Mouse (Mus musculus) heart, embryonic 10.5 days (tissue): Measurements from ENCODE around the gene Frmd4a. TPM values are rescaled to one million over a fixed set of nuclear protein-coding genes. Genes with fewer than 3 reads are reported as not detected.

Source experiments
- DNase-seq: peaks from one replicate; pipeline ENCODE4 v3.0.0-alpha.2; 2017; ENCODE audit warnings: low spot score
- H3K27ac ChIP-seq: fragments of 300-500 bp; sonication (generic); 2 replicates; pipeline ENCODE4 v1.5.1; 2016; ENCODE audit warnings: mild to moderate bottlenecking
- H3K27me3 ChIP-seq: fragments of 300-500 bp; sonication (generic); 2 replicates; pipeline ENCODE4 v1.6.1; 2016; ENCODE audit warnings: mild to moderate bottlenecking; ENCODE audit not compliant: poor library complexity, insufficient read depth, severe bottlenecking
- H3K36me3 ChIP-seq: fragments of 300-500 bp; sonication (generic); 2 replicates; pipeline ENCODE4 v1.6.1; 2016; ENCODE audit warnings: mild to moderate bottlenecking, moderate library complexity
- H3K4me1 ChIP-seq: fragments of 300-500 bp; sonication (generic); 2 replicates; pipeline ENCODE4 v1.6.1; 2016; ENCODE audit warnings: mild to moderate bottlenecking
- H3K4me3 ChIP-seq: fragments of 300-500 bp; sonication (generic); 2 replicates; pipeline ENCODE4 v1.5.1; 2016; ENCODE audit warnings: mild to moderate bottlenecking, moderate library complexity
- H3K9me3 ChIP-seq: fragments of 300-500 bp; sonication (generic); 2 replicates; pipeline ENCODE4 v1.6.1; 2016; ENCODE audit warnings: mild to moderate bottlenecking, moderate library complexity
- WGBS: fragments of 180-500 bp; shearing (Covaris S2); methylation state at CpG from one replicate; pipeline ENCODE4 v1.1.7; 2016; 5-methylcytosine and 5-hydroxymethylcytosine counted together
- polyA plus RNA-seq: library from polyadenylated mRNA; unstranded; fragments of >200 nt; fragmentation: Nextera tagmentation; extraction: Ambion mirVana; gene quantifications from 2 replicates; pipeline ENCODE4 v1.2.1, GENCODE M21; 2016

Gene Frmd4a
- polyA plus RNA-seq, 1 experiment from 2014 or later: 29.4 TPM

DNA sequence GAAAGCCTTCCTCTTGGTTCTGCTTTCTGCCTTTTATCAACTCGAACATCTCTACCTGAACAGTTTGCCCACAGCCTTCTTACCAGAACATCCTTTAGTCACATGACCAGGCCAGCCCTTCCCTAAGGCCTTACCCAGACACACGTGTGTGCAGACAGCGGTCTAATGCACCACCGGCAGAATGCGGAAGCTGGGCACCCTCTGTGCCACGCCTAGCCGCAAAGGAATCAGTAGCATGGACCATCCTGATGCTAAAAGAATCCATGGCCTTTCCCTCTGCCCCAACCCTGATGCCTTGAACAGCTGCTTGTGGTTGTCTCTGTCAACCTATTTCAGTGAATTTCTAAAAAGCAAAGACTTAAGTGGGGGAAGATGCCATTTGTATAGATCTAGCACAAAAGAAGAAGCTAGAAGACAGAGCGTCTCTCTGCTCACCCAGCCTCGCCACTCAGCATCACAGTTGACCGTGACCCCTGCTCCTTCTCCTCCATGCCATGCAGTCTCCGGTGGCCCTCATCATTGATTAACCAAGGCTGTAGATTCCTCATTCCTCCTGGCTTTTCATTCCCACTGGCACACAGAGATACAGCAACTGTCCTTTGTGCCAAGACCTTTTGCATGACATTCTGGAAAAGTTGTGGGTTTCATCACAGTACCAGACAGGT, 514.1 kb downstream of the Frmd4a start:
- WGBS: 87% methylated on average over 11 of the region's 11 CpGs
- H3K36me3 ChIP-seq: peaks cover 48% of the 10 kb centered on the region
- H3K9me3 ChIP-seq: no peaks in the 10 kb centered on the region
- H3K27me3 ChIP-seq: no peaks in the 10 kb centered on the region
- peaks cover 13% of the 10 kb centered on the region; the same call in 1 of the 2 replicates for H3K4me1 ChIP-seq
- no peak for DNase-seq
- no peak overlapping the region for H3K4me3 ChIP-seq
- no peak overlapping the region for H3K27ac ChIP-seq

DNA sequence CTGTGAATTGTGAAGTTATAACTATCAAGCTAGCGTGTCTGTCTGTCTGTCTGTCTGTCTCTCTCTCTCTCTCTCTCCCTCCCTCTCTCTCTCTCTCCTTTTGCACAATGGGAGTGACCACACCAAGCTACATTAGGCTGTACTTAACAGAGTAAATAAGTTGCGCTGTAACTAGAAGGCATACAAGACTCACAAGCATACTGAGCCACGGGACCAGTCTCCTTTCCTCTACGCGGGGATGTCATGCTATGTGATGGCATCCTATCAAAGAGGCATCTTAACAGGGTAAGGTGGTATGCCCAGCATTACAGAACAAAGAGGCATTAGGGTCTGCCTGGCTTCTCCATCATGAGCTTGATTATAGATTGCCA, 514.7 kb downstream of the Frmd4a start:
- Histone ChIP-seq H3K27ac (no peak overlapping the region), H3K27me3 (no peaks in the 10 kb centered on the region), H3K4me1 (peaks cover 13% of the 10 kb centered on the region; the same call in 1 of the 2 replicates), H3K4me3 (no peak overlapping the region), H3K9me3 (no peaks in the 10 kb centered on the region), H3K36me3 (peaks cover 53% of the 10 kb centered on the region)
- WGBS: 92% methylated on average over 5 of the region's 5 CpGs
- DNase-seq: no peak

- H3K4me1 ChIP-seq: peaks cover 13% of the 10 kb centered on the region; the same call in 1 of the 2 replicates
- no peak overlapping the region for H3K27ac ChIP-seq
- H3K4me3 ChIP-seq: no peak overlapping the region
- peaks cover 54% of the 10 kb centered on the region for H3K36me3 ChIP-seq
- DNase-seq: no peak
- no peaks in the 10 kb centered on the region for H3K9me3 ChIP-seq
- no peaks in the 10 kb centered on the region for H3K27me3 ChIP-seq
- WGBS: 86% methylated on average over 6 of the region's 6 CpGs
Measured at GRCm38 (mm10) chr2:4532945-4533344, 515.4 kb downstream of the Frmd4a start.

DNA sequence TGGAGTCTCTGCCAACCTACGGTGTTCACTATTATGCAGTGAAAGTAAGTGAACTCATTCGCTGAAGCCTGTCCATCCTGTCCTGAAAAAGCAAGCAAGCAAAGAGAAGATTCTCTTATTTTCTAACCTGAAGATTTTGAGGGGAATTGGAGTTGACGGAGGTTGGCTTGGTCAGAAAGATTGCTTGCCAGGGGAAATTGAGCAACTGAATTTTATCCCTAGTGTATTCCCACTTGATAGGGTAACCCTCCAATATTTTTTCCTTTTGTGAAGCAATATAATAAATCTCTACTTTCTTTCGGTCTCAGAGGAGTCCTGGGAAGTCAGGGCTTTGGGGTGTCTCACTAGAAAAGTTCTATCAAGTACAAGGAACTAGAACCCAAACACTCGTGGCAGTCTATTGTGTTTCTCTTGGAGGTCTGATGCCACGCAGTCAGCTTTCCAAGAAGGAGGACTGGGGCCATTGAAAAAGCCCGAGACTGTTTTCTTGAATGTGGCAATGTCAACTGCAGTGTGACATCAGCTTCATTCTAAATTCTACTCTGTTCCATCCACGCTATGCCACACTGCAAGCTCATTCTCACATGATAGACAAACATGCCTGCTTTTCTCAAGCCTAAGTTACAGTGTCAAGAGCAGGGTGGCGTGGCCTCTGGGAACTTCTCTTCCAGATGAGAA, 517.8 kb downstream of the Frmd4a start:
- Histone ChIP-seq H3K4me1 (peaks cover 7% of the 10 kb centered on the region), H3K9me3 (no peaks in the 10 kb centered on the region), H3K27me3 (no peaks in the 10 kb centered on the region), H3K27ac (no peak overlapping the region), H3K4me3 (no peak overlapping the region), H3K36me3 (peaks cover 51% of the 10 kb centered on the region)
- DNase-seq: no peak
- 89% methylated on average over 9 of the region's 9 CpGs for WGBS

DNA sequence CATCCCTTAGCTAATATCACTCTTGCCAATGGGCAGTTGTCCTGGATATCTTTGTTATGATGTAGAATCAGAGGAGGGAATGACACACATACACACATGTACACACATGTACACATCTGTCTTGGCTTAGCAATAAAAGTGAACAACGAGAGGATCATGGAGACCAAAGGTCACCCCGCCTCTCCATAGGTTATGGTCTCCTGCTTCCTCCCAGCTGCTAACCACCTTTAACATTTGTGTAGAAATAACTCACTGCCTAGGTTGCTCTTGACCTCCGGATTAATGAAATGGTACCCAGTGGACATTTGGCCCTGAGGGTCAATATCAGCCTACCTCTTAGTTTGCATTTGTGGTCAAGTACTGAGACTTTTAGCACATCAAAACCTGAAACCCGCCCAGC, 523.8 kb downstream of the Frmd4a start:
- Histone ChIP-seq H3K27me3 (no peaks in the 10 kb centered on the region), H3K4me1 (peaks cover 51% of the 10 kb centered on the region), H3K9me3 (no peaks in the 10 kb centered on the region), H3K36me3 (peaks cover 13% of the 10 kb centered on the region; the same call in 1 of the 2 replicates), H3K27ac (no peak overlapping the region), H3K4me3 (no peak overlapping the region)
- 66% methylated on average over 4 of the region's 4 CpGs for WGBS
- no peak for DNase-seq

GRCm38 (mm10) chr2:4541844-4542628, 524.5 kb downstream of the Frmd4a start:
- DNase-seq: no peak
- Histone ChIP-seq H3K4me3 (no peak overlapping the region), H3K4me1 (peaks cover 51% of the 10 kb centered on the region), H3K27ac (0 out of 2 replicates have a peak overlapping the region, but pooled peaks have one; percentile 60), H3K27me3 (no peaks in the 10 kb centered on the region), H3K36me3 (peaks cover 8% of the 10 kb centered on the region; the same call in 1 of the 2 replicates), H3K9me3 (no peaks in the 10 kb centered on the region)
- WGBS: 25% methylated on average over 11 of the region's 11 CpGs

- H3K9me3 ChIP-seq: no peaks in the 10 kb centered on the region
- H3K36me3 ChIP-seq: 0 out of 2 replicates have a peak, but pooled peaks cover 5% of the 10 kb centered on the region
- no peak for DNase-seq
Measured at GRCm38 (mm10) chr2:4542629-4543416, 525.3 kb downstream of the Frmd4a start.

GRCm38 (mm10) chr2:4543417-4543775, 525.9 kb downstream of the Frmd4a start:
- Histone ChIP-seq H3K36me3 (0 out of 2 replicates have a peak, but pooled peaks cover 5% of the 10 kb centered on the region), H3K27me3 (no peaks in the 10 kb centered on the region), H3K9me3 (no peaks in the 10 kb centered on the region), H3K4me1 (peaks cover 51% of the 10 kb centered on the region), H3K27ac (peak overlapping the region; percentile 60; the same call in 1 of the 2 replicates), H3K4me3 (no peak overlapping the region)
- WGBS: 43% methylated on average over 1 of the region's 1 CpGs
- DNase-seq: no peak

More at GRCm38 (mm10) chr2:4542629-4543416, 525.3 kb downstream of the Frmd4a start:
- Histone ChIP-seq H3K27ac (peak overlapping the region; percentile 60), H3K4me3 (no peak overlapping the region), H3K27me3 (no peaks in the 10 kb centered on the region), H3K4me1 (peaks cover 51% of the 10 kb centered on the region)
- 53% methylated on average over 11 of the region's 11 CpGs for WGBS

- Histone ChIP-seq H3K9me3 (no peaks in the 10 kb centered on the region), H3K36me3 (0 out of 2 replicates have a peak, but pooled peaks cover 3% of the 10 kb centered on the region), H3K27ac (peak overlapping the region; percentile 62; the same call in 1 of the 2 replicates), H3K4me3 (no peak overlapping the region), H3K4me1 (peaks cover 52% of the 10 kb centered on the region), H3K27me3 (no peaks in the 10 kb centered on the region)
- 50% methylated on average over 5 of the region's 5 CpGs for WGBS
- no peak for DNase-seq
Measured at GRCm38 (mm10) chr2:4544360-4544759, 526.8 kb downstream of the Frmd4a start.

DNA sequence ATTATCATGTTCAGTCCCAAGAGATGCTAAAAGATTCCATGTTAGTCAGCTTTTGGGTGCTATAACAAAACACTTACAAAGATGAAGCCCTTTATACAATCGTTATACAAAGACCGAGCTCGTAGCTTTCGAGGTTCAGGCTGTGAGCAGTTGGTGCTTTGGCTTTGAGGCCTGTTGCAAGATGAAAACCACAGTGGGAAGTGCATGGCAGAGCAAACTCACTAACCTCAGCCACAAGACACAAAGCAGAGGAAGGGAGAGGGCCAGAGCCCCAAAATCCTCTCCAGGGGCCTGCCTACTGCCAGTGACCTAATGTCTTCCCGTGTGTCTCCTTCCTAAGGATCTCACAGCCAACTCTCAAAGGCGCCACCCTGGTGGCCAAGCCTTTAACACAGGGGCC, 527.7 kb downstream of the Frmd4a start:
- Histone ChIP-seq H3K4me3 (no peak overlapping the region), H3K4me1 (peaks cover 53% of the 10 kb centered on the region), H3K27me3 (no peaks in the 10 kb centered on the region), H3K9me3 (no peaks in the 10 kb centered on the region), H3K36me3 (0 out of 2 replicates have a peak, but pooled peaks cover 3% of the 10 kb centered on the region), H3K27ac (no peak overlapping the region)
- DNase-seq: no peak
- WGBS: 87% methylated on average over 6 of the region's 6 CpGs

DNA sequence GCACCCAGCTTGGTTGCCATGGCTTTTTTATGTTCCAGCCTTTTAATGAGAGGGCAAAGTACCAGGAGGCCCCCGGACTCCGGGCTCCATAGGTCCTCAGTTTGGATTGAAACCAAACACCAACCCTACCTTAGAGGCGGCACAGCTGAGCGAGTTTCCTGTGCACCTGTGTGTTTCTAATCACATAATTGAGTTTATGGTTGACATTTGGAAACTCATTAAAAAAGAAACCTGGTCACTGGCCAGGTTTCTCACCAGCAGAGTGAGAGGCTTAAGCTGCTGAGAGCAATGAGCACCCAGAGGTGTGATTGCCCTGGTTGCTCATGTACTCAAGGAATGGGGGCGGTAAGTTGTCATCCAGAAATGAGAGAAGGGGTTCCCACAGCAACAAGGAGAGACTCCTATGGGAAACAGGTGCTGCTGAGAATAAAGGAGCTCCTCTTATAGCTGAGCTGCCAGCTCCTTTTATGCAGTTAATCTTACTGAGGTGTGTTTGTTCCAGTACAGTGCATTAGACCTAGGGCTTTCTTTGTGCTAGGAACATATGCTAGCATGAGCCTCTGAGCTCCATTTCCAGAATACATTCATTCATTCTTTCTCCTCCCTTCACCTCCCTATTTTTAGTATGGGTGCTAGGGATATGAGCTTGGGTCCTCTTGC, 529.6 kb downstream of the Frmd4a start:
- Histone ChIP-seq H3K36me3 (peaks cover 10% of the 10 kb centered on the region), H3K4me3 (no peak overlapping the region), H3K4me1 (peaks cover 40% of the 10 kb centered on the region), H3K27ac (no peak overlapping the region), H3K9me3 (no peaks in the 10 kb centered on the region), H3K27me3 (no peaks in the 10 kb centered on the region)
- no peak for DNase-seq
- 87% methylated on average over 5 of the region's 5 CpGs for WGBS

GRCm38 (mm10) chr2:4549271-4549670, 531.8 kb downstream of the Frmd4a start:
- H3K4me1 ChIP-seq: peaks cover 19% of the 10 kb centered on the region
- H3K9me3 ChIP-seq: no peaks in the 10 kb centered on the region
- no peak overlapping the region for H3K4me3 ChIP-seq
- 89% methylated on average over 14 of the region's 14 CpGs for WGBS
- H3K36me3 ChIP-seq: peaks cover 10% of the 10 kb centered on the region
- DNase-seq: no peak
- H3K27ac ChIP-seq: 0 out of 2 replicates have a peak overlapping the region, but pooled peaks have one; percentile 56
- H3K27me3 ChIP-seq: no peaks in the 10 kb centered on the region
